Mouse (Mus musculus) bone marrow, adult 2 months (tissue): ENCODE measurements around the gene Mageb1. TPM values are rescaled to one million over a fixed set of nuclear protein-coding genes. Genes with fewer than 3 reads are reported as not detected.
"Not testable (repeated sequence)": the region's sequence is repeated elsewhere in the genome, so short reads cannot be mapped to it uniquely, and the experiment has no call there.

Source experiments
- H3K27ac ChIP-seq: fragments of 200-500 bp; 2 replicates; pipeline ENCODE4 v1.5.1; 2012; ENCODE audit warnings: low read depth, mild to moderate bottlenecking, control low read depth, inconsistent platforms, low read length; ENCODE audit not compliant: control insufficient read depth, poor library complexity, insufficient read depth
- H3K4me1 ChIP-seq: fragments of 200-500 bp; 2 replicates; pipeline ENCODE4 v1.6.1; 2011; ENCODE audit warnings: low read length; ENCODE audit not compliant: control insufficient read depth, insufficient read depth
- H3K4me3 ChIP-seq: fragments of 200-500 bp; replicated peaks from 2 replicates; pipeline ENCODE3; 2011; ENCODE audit warnings: mild to moderate bottlenecking, low read depth, low read length, control low read depth; ENCODE audit not compliant: control insufficient read depth
- WGBS: fragments of 180-500 bp; shearing (Covaris S2); methylation state at CpG from one replicate; pipeline ENCODE4 v1.1.7; 2018; 5-methylcytosine and 5-hydroxymethylcytosine counted together
- polyA plus RNA-seq: library from polyadenylated mRNA; stranded (reverse); fragments of >200 nt; gene quantifications from 2 replicates; pipeline ENCODE4 v1.2.4, GENCODE M21; 2011; ENCODE audit warnings: low replicate concordance; ENCODE audit not compliant: missing spikeins, insufficient read depth, insufficient read length

Mageb1 gene
- not detected in 2 replicates for polyA plus RNA-seq

- not testable (repeated sequence) for H3K4me3 ChIP-seq, H3K4me1 ChIP-seq, H3K27ac ChIP-seq
- 25% methylated on average over 1 of the region's 1 CpGs for WGBS
Observed at GRCm38 (mm10) chrX:92016233-92016632, at the start of gene Mageb1. Gene Mageb1 (minus strand): TSS chrX:92016333.

Other genes with a start within 250 kb of the Mageb1 start
- gene Mageb5, start 233.3 kb downstream of the Mageb1 start, polyA plus RNA-seq, result not detected in 2 replicates